Mouse (Mus musculus): Measurements from ENCODE around the gene Dhrs1. TPM values are rescaled to one million over a fixed set of nuclear protein-coding genes. Genes with fewer than 3 reads are reported as not detected.

Dhrs1 gene
- polyA plus RNA-seq, 1 experiment from 2014 or later: 96.4 TPM

GRCm38 (mm10) chr14:55689433-55689832 lies 56.1 kb downstream of the Dhrs1 start:
- no peak overlapping the region for H3K27ac ChIP-seq
- H3K4me3 ChIP-seq (replicated peaks): no peak overlapping the region
- H3K9me3 ChIP-seq: no peaks in the 10 kb centered on the region
- WGBS: 63% methylated on average over 10 of the region's 10 CpGs
- H3K36me3 ChIP-seq: no peaks in the 10 kb centered on the region
- H3K4me1 ChIP-seq: no peaks in the 10 kb centered on the region
- ATAC-seq (ENCODE audit: insufficient read depth, low FRiP score, low read depth): no peak
- H3K27me3 ChIP-seq (replicated peaks): no peaks in the 10 kb centered on the region
- H3K4me2 ChIP-seq: no peak overlapping the region
- no peak overlapping the region for H3K9ac ChIP-seq

Other genes with a start within 250 kb of the Dhrs1 start
- 0.23 and 0.42 TPM in 2 replicates for gene Cpne6, start 235.2 kb downstream of the Dhrs1 start, polyA plus RNA-seq (2015; fragmentation: Nextera tagmentation; extraction: Ambion mirVana)
- not detected in 2 replicates for gene Nrl, start 220.7 kb downstream of the Dhrs1 start, polyA plus RNA-seq (2015; fragmentation: Nextera tagmentation; extraction: Ambion mirVana)
- 48.5 and 52.8 TPM in 2 replicates for gene Pck2, start 205.4 kb downstream of the Dhrs1 start, polyA plus RNA-seq (2015; fragmentation: Nextera tagmentation; extraction: Ambion mirVana)
- 63.6 and 75.7 TPM in 2 replicates for gene Dcaf11, start 185.7 kb downstream of the Dhrs1 start, polyA plus RNA-seq (2015; fragmentation: Nextera tagmentation; extraction: Ambion mirVana)
- 1.2 and 1.4 TPM in 2 replicates for gene A730061H03Rik, start 185.3 kb downstream of the Dhrs1 start, polyA plus RNA-seq (2015; fragmentation: Nextera tagmentation; extraction: Ambion mirVana)
- 0.50 and 1.2 TPM in 2 replicates for gene Fitm1, start 170.1 kb downstream of the Dhrs1 start, polyA plus RNA-seq (2015; fragmentation: Nextera tagmentation; extraction: Ambion mirVana)
- gene Psme1, start 167.6 kb downstream of the Dhrs1 start, polyA plus RNA-seq (2015; fragmentation: Nextera tagmentation; extraction: Ambion mirVana): 159 and 176 TPM in 2 replicates
- 9.4 and 11.2 TPM in 2 replicates for gene Emc9, start 160.4 kb downstream of the Dhrs1 start, polyA plus RNA-seq (2015; fragmentation: Nextera tagmentation; extraction: Ambion mirVana)
- 265 and 289 TPM in 2 replicates for gene Psme2, start 154.6 kb downstream of the Dhrs1 start, polyA plus RNA-seq (2015; fragmentation: Nextera tagmentation; extraction: Ambion mirVana)
- gene Rnf31, start 154.0 kb downstream of the Dhrs1 start, polyA plus RNA-seq (2015; fragmentation: Nextera tagmentation; extraction: Ambion mirVana): 16.7 and 18.4 TPM in 2 replicates
- 11.6 and 12.1 TPM in 2 replicates for gene Irf9, start 142.1 kb downstream of the Dhrs1 start, polyA plus RNA-seq (2015; fragmentation: Nextera tagmentation; extraction: Ambion mirVana)
- gene Rec8, start 127.7 kb downstream of the Dhrs1 start, polyA plus RNA-seq (2015; fragmentation: Nextera tagmentation; extraction: Ambion mirVana): 9.2 and 10.7 TPM in 2 replicates
- 81.1 and 82.4 TPM in 2 replicates for gene Ipo4, start 109.7 kb downstream of the Dhrs1 start, polyA plus RNA-seq (2015; fragmentation: Nextera tagmentation; extraction: Ambion mirVana)
- 1.3 and 1.7 TPM in 2 replicates for gene Gm49378, start 107.8 kb downstream of the Dhrs1 start, polyA plus RNA-seq (2015; fragmentation: Nextera tagmentation; extraction: Ambion mirVana)
- 123 and 124 TPM in 2 replicates for gene Tm9sf1, start 101.9 kb downstream of the Dhrs1 start, polyA plus RNA-seq (2015; fragmentation: Nextera tagmentation; extraction: Ambion mirVana)
- 0.40 and 0.59 TPM in 2 replicates for gene Tssk4, start 95.5 kb downstream of the Dhrs1 start, polyA plus RNA-seq (2015; fragmentation: Nextera tagmentation; extraction: Ambion mirVana)
- gene Mdp1, start 85.2 kb downstream of the Dhrs1 start, polyA plus RNA-seq (2015; fragmentation: Nextera tagmentation; extraction: Ambion mirVana): 51.3 and 54.3 TPM in 2 replicates
- 53.5 and 54.6 TPM in 2 replicates for gene Gmpr2, start 73.7 kb downstream of the Dhrs1 start, polyA plus RNA-seq (2015; fragmentation: Nextera tagmentation; extraction: Ambion mirVana)
- gene Nedd8, start 73.6 kb downstream of the Dhrs1 start, polyA plus RNA-seq (2015; fragmentation: Nextera tagmentation; extraction: Ambion mirVana): 495 and 515 TPM in 2 replicates
- gene Tinf2, start 63.9 kb downstream of the Dhrs1 start, polyA plus RNA-seq (2015; fragmentation: Nextera tagmentation; extraction: Ambion mirVana): 33.9 and 40.4 TPM in 2 replicates
- 17.9 and 30.5 TPM in 2 replicates for gene Tgm1, start 31.8 kb downstream of the Dhrs1 start, polyA plus RNA-seq (2015; fragmentation: Nextera tagmentation; extraction: Ambion mirVana)
- gene Rabggta, start 23.4 kb downstream of the Dhrs1 start, polyA plus RNA-seq (2015; fragmentation: Nextera tagmentation; extraction: Ambion mirVana): 30.0 and 35.8 TPM in 2 replicates
- 34.3 and 36.7 TPM in 2 replicates for gene Nop9, start within 50 bp of the Dhrs1 start, polyA plus RNA-seq (2015; fragmentation: Nextera tagmentation; extraction: Ambion mirVana)
- gene Cideb, start 12.8 kb upstream of the Dhrs1 start, polyA plus RNA-seq (2015; fragmentation: Nextera tagmentation; extraction: Ambion mirVana): 11.8 and 12.9 TPM in 2 replicates
- 0.85 and 0.96 TPM in 2 replicates for gene Ltb4r2, start 15.7 kb upstream of the Dhrs1 start, polyA plus RNA-seq (2015; fragmentation: Nextera tagmentation; extraction: Ambion mirVana)
- 3.8 and 4.7 TPM in 2 replicates for gene Ltb4r1, start 20.3 kb upstream of the Dhrs1 start, polyA plus RNA-seq (2015; fragmentation: Nextera tagmentation; extraction: Ambion mirVana)
- gene Adcy4, start 38.4 kb upstream of the Dhrs1 start, polyA plus RNA-seq (2015; fragmentation: Nextera tagmentation; extraction: Ambion mirVana): 6.3 and 8.0 TPM in 2 replicates
- gene Ripk3, start 43.2 kb upstream of the Dhrs1 start, polyA plus RNA-seq (2015; fragmentation: Nextera tagmentation; extraction: Ambion mirVana): 32.0 and 36.9 TPM in 2 replicates
- gene Nfatc4, start 77.5 kb upstream of the Dhrs1 start, polyA plus RNA-seq (2015; fragmentation: Nextera tagmentation; extraction: Ambion mirVana): 35.5 and 40.9 TPM in 2 replicates
- 15.4 and 18.5 TPM in 2 replicates for gene Nynrin, start 108.3 kb upstream of the Dhrs1 start, polyA plus RNA-seq (2015; fragmentation: Nextera tagmentation; extraction: Ambion mirVana)
- gene Cbln3, start 138.7 kb upstream of the Dhrs1 start, polyA plus RNA-seq (2015; fragmentation: Nextera tagmentation; extraction: Ambion mirVana): 0.42 and 0.46 TPM in 2 replicates
- 16.5 and 18.1 TPM in 2 replicates for gene Khnyn, start 139.3 kb upstream of the Dhrs1 start, polyA plus RNA-seq (2015; fragmentation: Nextera tagmentation; extraction: Ambion mirVana)
- 56.0 and 65.7 TPM in 2 replicates for gene Sdr39u1, start 154.6 kb upstream of the Dhrs1 start, polyA plus RNA-seq (2015; fragmentation: Nextera tagmentation; extraction: Ambion mirVana)
- gene Cma1, start 199.0 kb upstream of the Dhrs1 start, polyA plus RNA-seq (2015; fragmentation: Nextera tagmentation; extraction: Ambion mirVana): 23.0 and 27.4 TPM in 2 replicates
- gene Cma2, start 205.3 kb upstream of the Dhrs1 start, polyA plus RNA-seq (2015; fragmentation: Nextera tagmentation; extraction: Ambion mirVana): not detected in 2 replicates

All from stomach, embryonic 15.5 days (tissue).